ENCODE assay signal across 22 mouse cellular contexts in the genomic region with DNA sequence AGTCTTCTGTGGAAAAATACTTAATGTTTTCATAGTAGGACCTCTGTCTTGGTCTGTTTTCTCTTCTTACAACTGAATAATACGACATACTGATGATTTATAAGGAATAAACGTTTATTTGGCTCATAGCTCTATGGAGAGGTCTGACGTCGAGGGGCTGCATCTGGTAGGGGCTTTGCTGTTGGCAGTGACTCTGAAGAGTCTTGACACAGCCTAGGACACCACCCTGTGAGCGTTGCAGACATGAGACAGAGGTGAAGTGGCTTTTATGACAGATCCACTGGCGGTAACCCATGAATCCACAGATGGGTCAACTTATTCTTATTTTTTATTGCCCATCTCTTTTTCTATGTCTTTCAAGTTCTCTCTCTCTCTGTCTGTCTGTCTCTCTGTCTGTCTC.
"Had no signal": no experiment of that assay in that cellular context is flagged by ENCODE, and none has a peak within 500 bp of the region (broad histone marks: within the 10 kb centered on the region; RNA-seq: fewer than 3 reads in every experiment).

No protein-coding gene starts in this region.

- H3K9ac ChIP-seq: forebrain, postnatal 0 days; heart, embryonic 13.5 days; heart, embryonic 15.5 days; hindbrain, embryonic 13.5 days; hindbrain, embryonic 15.5 days; limb, embryonic 13.5 days; limb, embryonic 15.5 days had no signal

- H3K4me1 ChIP-seq: heart, embryonic 13.5 days; heart, embryonic 15.5 days; hindbrain, embryonic 15.5 days; limb, embryonic 13.5 days had no signal

- H3K27me3 ChIP-seq: heart, embryonic 13.5 days; heart, embryonic 15.5 days; hindbrain, embryonic 13.5 days; hindbrain, embryonic 15.5 days; limb, embryonic 13.5 days; limb, embryonic 15.5 days had no signal

- ATAC-seq: forebrain, postnatal 0 days; hindbrain, postnatal 0 days had no signal

- H3K9me3 ChIP-seq: heart, embryonic 13.5 days; heart, embryonic 15.5 days; hindbrain, embryonic 13.5 days; hindbrain, embryonic 15.5 days; limb, embryonic 13.5 days; limb, embryonic 15.5 days had no signal

- H3K4me2 ChIP-seq: heart, embryonic 11.5 days; heart, embryonic 13.5 days; heart, embryonic 15.5 days; hindbrain, embryonic 13.5 days; hindbrain, embryonic 15.5 days; limb, embryonic 13.5 days; limb, embryonic 15.5 days had no signal

- H3K4me3 ChIP-seq: heart, adult 2 months; heart, embryonic 13.5 days; heart, embryonic 15.5 days; hindbrain, embryonic 13.5 days; hindbrain, embryonic 15.5 days; limb, embryonic 13.5 days; limb, embryonic 15.5 days had no signal

- H3K27ac ChIP-seq: heart, adult 2 months; heart, embryonic 13.5 days; heart, embryonic 15.5 days; hindbrain, embryonic 13.5 days; hindbrain, embryonic 15.5 days; hindbrain, postnatal 0 days; limb, embryonic 13.5 days; limb, embryonic 15.5 days had no signal

- H3K36me3 ChIP-seq: heart, embryonic 13.5 days; heart, embryonic 15.5 days; hindbrain, embryonic 13.5 days; hindbrain, embryonic 15.5 days; limb, embryonic 13.5 days; limb, embryonic 15.5 days had no signal

- DNase-seq: forebrain, postnatal 0 days; gastrocnemius, postnatal 14 days; gastrocnemius, postnatal 36 days; heart, adult 11 months; heart, adult 2 months; heart, postnatal 14 days; heart, postnatal 36 days; kidney, adult 11 months; kidney, adult 8-10 months; kidney, postnatal 14 days; kidney, postnatal 36 days; layer of hippocampus, adult 9-11 months; layer of hippocampus, postnatal 36 days; left cerebral cortex, postnatal 4 days had no signal
